Mouse (Mus musculus): ENCODE data around the gene Snip1.

The Snip1 gene

GRCm38 (mm10) chr4:125066490-125067370 is at the start of gene Snip1:
Snip1 (plus strand) TSS chr4:125066672.
- peak; percentile 94 for DNase-seq (ENCODE audit: low read depth)

- DNase-seq (ENCODE audit: low read depth), result no peak
Measured at GRCm38 (mm10) chr4:125017431-125017830, 49.0 kb upstream of the Snip1 start.

GRCm38 (mm10) chr4:125020780-125021538 is 45.5 kb upstream of the Snip1 start:
- DNase-seq (ENCODE audit: low read depth), result peak; percentile 47

DNA sequence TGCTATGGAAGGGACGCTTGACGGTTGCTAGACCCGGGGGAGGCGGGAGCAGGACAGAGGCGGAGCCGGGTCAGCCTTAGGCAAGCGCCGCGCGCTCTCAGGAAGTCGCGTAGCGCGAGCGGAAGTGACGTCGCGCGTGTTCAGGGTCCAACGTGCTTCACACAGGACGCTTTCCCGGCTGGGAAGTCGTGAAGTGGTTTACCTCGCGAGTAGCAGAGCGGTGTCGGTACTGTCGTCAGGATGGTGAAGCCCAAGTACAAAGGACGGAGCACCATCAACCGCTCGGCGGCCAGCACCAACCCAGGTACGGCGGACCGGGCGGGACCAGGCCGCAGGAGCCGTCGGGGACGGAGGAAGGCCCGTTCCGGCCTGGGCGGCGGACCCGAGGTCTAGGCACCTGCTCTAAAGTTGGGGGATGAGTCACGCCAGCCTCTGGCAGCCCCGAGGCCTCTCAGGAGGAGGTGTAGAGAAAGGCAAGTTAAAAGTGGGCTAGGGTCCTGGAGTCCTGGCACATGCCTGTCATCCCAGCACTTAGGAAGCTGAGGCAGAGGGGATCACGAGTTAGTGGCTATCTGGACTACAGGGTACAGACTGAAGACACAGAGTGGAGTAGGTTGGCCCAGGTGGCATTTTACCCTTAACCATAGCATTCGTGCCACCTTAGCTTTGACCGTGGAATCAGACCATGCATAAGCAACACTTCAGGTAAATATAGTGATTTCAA is 36.4 kb upstream of the Snip1 start:
- DNase-seq (ENCODE audit: low read depth), result peak; percentile 94

GRCm38 (mm10) chr4:125034341-125034740 is 32.1 kb upstream of the Snip1 start:
- peak; percentile 66 for DNase-seq (ENCODE audit: low read depth)

- no peak for DNase-seq (ENCODE audit: low read depth)
Measured at GRCm38 (mm10) chr4:125044454-125044853, 22.0 kb upstream of the Snip1 start.

GRCm38 (mm10) chr4:125055385-125055784 is 11.1 kb upstream of the Snip1 start:
- DNase-seq (ENCODE audit: low read depth), result no peak

- DNase-seq (ENCODE audit: low read depth), result no peak
Measured at GRCm38 (mm10) chr4:125056476-125056875, 10.0 kb upstream of the Snip1 start.

GRCm38 (mm10) chr4:125057273-125057672 is 9.2 kb upstream of the Snip1 start:
- DNase-seq (ENCODE audit: low read depth), result no peak

DNA sequence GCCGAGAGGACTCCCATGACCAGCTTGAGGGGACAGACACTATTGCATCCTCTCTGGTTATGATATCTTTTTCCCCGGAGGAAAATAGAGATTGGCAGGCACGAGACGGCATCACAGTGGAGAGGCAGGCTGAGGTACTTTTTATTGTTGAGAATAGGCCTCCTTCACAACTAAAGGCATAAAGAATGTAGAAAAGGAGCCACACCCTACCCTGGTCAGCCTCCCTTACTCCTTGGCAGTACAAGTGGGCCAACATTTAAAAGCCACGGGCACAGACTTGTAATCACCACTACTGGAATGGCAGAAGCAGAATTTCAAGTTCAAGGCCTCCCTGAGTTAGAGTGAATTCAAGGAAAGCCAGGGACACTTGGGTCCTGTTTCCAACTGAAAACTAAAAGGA is 8.4 kb upstream of the Snip1 start:
- no peak for DNase-seq (ENCODE audit: low read depth)

GRCm38 (mm10) chr4:125059025-125059424 is 7.4 kb upstream of the Snip1 start:
- DNase-seq (ENCODE audit: low read depth), result peak; percentile 61

GRCm38 (mm10) chr4:125063829-125064228 is 2.6 kb upstream of the Snip1 start:
- peak; percentile 25 for DNase-seq (ENCODE audit: low read depth)

- peak; percentile 42 for DNase-seq (ENCODE audit: low read depth)
Measured at GRCm38 (mm10) chr4:125065517-125066307, 760 bp upstream of the Snip1 start, which contains the start of gene Dnali1. Dnali1 (minus strand) TSS chr4:125065703.

GRCm38 (mm10) chr4:125077700-125078099 is 11.2 kb downstream of the Snip1 start:
- DNase-seq (ENCODE audit: low read depth), result no peak

- no peak for DNase-seq (ENCODE audit: low read depth)
Measured at GRCm38 (mm10) chr4:125078698-125079097, 12.2 kb downstream of the Snip1 start.

DNA sequence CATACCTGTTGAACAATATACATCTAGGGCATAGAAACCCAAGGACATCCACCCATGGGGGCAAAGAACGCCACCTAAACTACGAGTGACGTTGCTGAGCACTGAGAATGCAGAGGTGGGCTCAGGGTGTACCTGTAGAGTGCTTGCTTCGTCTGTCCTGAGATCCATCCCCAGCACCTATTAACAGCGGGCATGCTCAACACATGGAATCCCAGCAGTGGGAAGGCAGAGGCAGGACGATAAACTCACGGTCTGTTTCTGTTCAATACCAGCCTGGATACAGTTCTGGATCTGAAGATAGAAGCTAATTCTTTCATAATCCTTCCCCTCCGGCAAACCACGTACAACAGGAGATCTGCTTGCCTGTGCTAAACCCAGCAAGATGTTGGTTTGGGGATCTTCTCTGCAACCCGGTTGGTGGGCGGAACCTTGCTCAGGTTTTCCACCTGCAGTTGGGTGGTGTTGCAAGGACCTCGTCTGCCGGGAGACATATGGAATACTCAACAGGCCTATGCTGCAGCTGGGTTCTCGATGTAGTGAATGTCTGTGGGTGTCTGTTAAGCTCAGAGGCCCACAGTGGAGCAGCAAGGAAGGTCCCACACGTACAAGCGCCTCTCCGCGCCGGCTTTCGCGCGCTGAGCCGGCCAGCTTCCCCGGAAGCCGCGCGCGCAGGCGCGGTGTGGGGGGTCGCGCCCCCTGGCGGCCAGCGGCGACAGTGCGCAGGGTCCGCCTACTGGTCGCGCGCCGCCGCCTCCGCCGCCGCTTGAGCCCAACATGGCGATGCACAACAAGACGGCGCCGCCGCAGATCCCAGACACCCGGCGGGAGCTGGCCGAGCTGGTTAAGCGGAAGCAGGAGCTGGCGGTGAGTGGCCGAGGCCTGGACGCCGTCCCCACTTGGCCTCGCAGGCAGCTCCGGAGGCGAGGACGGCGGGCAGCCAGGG is 18.2 kb downstream of the Snip1 start, which contains the start of gene Meaf6:
Gene Meaf6, plus strand, starts transcription at position 732 of the 943 bp plus-strand sequence.
- DNase-seq (ENCODE audit: low read depth), result peak; percentile 80

DNA sequence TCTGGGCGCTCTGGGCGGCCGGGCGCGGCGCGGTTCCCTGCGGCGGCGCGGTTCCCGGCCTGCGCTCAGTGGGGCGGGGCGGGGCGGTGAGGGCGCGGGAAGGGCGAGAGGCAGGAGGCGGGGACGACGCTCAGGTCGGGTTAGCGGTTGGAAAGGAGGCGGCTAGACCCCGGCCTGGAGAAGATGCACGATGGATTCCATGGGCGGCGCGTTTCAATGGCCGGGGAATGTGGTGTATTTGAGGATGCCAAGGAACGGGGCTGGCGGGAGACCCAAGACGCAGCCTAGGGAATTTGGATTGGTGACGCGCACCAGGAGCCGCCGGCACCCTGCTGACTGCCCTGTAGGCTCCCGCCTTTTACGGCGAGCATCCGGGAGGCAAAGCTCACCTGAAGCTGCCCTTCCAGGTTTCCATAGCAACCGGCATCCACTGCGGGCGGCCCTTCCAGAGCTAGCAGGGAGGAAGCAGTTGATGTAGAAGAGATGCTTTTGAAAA is 18.9 kb downstream of the Snip1 start:
- peak; percentile 71 for DNase-seq (ENCODE audit: low read depth)

DNA sequence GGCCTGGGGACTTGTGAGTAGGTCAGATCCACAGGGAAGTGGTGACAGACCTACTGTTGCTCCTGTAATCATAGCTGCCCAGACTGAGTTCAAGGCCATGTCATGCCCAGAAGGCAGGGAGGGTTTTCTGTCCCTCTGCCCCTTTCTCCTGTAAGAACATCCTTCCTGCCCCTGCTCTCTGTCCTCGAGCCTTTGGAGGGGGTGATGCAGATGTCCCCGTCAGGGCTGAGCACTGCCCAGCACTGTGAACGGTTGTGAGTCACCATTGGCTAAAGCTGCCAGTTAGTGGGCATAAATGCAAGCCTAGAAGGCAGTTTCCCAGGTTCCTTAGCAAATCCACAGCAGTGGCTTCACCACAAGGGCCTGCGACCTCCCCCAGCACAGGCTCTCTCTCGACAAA is 26.6 kb downstream of the Snip1 start:
- DNase-seq (ENCODE audit: low read depth), result peak; percentile 79

DNA sequence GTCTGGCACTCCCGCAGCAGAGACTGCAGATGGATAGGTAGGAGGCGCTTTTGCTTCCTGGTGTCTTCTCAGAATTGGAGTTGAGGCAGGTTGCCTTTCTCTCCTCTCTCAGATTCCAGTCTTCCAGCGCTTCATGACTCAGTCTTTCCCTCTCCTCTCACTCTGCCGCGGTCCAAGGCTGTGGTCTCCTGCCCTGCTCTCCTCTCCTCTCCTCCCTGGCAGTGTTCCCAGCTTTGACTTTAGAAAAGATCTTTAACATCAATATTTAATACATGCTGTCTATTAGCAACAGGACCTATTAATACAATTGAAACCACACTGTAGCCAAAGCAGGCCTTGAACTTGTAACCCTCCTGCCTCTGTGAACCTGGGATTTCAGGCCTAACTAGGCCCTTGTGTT is 29.6 kb downstream of the Snip1 start:
- DNase-seq (ENCODE audit: low read depth), result peak; percentile 62

DNA sequence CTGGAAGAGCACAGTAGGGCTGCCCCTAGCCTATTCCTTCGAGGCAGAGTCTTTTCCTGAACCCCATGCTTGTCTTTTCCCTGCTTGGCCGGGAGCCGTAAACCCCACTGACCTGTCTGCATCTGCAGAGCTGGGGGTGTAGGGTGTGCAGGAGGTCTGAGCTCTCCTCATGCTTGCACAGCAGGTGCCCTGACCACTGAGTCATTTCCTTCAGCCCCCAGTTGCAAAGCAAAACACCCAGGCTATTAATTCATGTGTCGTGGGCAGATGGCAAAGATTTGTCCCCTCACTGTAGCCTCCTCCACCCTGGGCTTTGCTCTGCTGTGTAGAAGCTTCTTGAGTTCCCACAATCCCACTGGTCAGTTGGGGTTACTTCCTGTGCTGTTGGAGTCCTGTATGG is 30.9 kb downstream of the Snip1 start:
- peak; percentile 67 for DNase-seq (ENCODE audit: low read depth)
